In the genomic region with DNA sequence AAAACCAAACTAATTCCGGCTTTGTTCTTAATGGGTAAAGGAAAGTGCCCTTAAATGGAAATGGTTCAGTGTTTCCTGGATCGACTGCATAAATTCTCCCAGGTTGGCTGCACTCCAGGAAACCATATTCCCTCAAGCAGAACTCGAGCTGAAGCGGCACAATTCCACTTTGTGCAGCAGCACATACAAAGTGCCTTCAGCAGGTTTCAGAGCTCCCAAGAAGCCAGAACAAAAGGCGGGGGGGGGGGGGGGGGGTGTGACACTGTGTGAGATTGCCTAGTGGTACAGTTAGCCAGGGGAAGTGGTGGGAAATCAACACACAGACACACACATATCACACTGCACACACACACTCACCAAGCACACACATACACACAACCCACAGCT, we compare ENCODE assay signal across 8 mouse cellular contexts. TPM values are rescaled to one million over a fixed set of nuclear protein-coding genes. Genes with fewer than 3 reads are reported as not detected.
DNase-seq lines count a peak whose midpoint lies in the region; ATAC-seq and TF ChIP-seq lines count a peak whose summit lies in the region.

No protein-coding gene starts in this region.

- WGBS in heart, embryonic 12.5 days: 15% methylated on average over 5 of the region's 5 CpGs
- 4% methylated on average over 5 of the region's 5 CpGs for WGBS in kidney, postnatal 0 days
- WGBS in midbrain, embryonic 10.5 days: 33% methylated on average over 5 of the region's 5 CpGs

- no peaks in the 10 kb centered on the region for H3K9me3 ChIP-seq in heart, embryonic 12.5 days (replicated peaks)
- no peaks in the 10 kb centered on the region for H3K9me3 ChIP-seq in kidney, postnatal 0 days (replicated peaks; ENCODE audit: low read length)
- no peaks in the 10 kb centered on the region for H3K9me3 ChIP-seq in midbrain, embryonic 10.5 days (replicated peaks)

- peaks cover 26% of the 10 kb centered on the region for H3K4me1 ChIP-seq in heart, embryonic 12.5 days (replicated peaks)
- peaks cover 6% of the 10 kb centered on the region; the same call in 1 of the 2 replicates for H3K4me1 ChIP-seq in kidney, postnatal 0 days (replicated peaks; ENCODE audit: insufficient read depth, low read length)
- peaks cover 29% of the 10 kb centered on the region for H3K4me1 ChIP-seq in midbrain, embryonic 10.5 days

- no peak overlapping the region for H3K4me3 ChIP-seq in heart, embryonic 12.5 days
- H3K4me3 ChIP-seq in kidney, postnatal 0 days (replicated peaks; ENCODE audit: low read depth, low read length): no peak overlapping the region
- H3K4me3 ChIP-seq in midbrain, embryonic 10.5 days: no peak overlapping the region

- peak overlapping the region; percentile 2; the same call in 1 of the 2 replicates for H3K9ac ChIP-seq in heart, embryonic 12.5 days
- no peak overlapping the region for H3K9ac ChIP-seq in kidney, postnatal 0 days (ENCODE audit: low read depth, low read length)

- peak; percentile 54 for DNase-seq in layer of hippocampus, adult 11-12 months (ENCODE audit: low spot score)
- no peak for DNase-seq in layer of hippocampus, adult 9-10 months (ENCODE audit: low spot score)
- DNase-seq in adrenal gland, postnatal 25 days: peak; percentile 30
- peak; percentile 93 for DNase-seq in kidney, postnatal 0 days (ENCODE audit: low spot score)
- no peak for DNase-seq in midbrain, embryonic 10.5 days (ENCODE audit: low spot score)
- DNase-seq in thymus, postnatal 25 days: no peak
- no peak for DNase-seq in urinary bladder, postnatal 25 days (ENCODE audit: low spot score)

- no peaks in the 10 kb centered on the region for H3K27me3 ChIP-seq in heart, embryonic 12.5 days (replicated peaks)
- no peaks in the 10 kb centered on the region for H3K27me3 ChIP-seq in kidney, postnatal 0 days (ENCODE audit: insufficient read depth, low read length)
- H3K27me3 ChIP-seq in midbrain, embryonic 10.5 days (ENCODE audit: low read depth, poor library complexity, severe bottlenecking): peaks cover 21% of the 10 kb centered on the region

- ATAC-seq in heart, embryonic 12.5 days (ENCODE audit: insufficient number of reproducible peaks, low FRiP score): peak; percentile 55; the same call in 1 of the 2 replicates
- ATAC-seq in kidney, postnatal 0 days (replicated peaks; ENCODE audit: low FRiP score, low read depth): peak; percentile 84

- no peaks in the 10 kb centered on the region for H3K36me3 ChIP-seq in heart, embryonic 12.5 days
- no peaks in the 10 kb centered on the region for H3K36me3 ChIP-seq in kidney, postnatal 0 days (ENCODE audit: insufficient read depth, low read length)
- H3K36me3 ChIP-seq in midbrain, embryonic 10.5 days: no peaks in the 10 kb centered on the region

- H3K27ac ChIP-seq in heart, embryonic 12.5 days (ENCODE audit: poor library complexity, severe bottlenecking): peak overlapping the region; percentile 93
- H3K27ac ChIP-seq in kidney, postnatal 0 days: peak overlapping the region; percentile 80
- peak overlapping the region; percentile 63 for H3K27ac ChIP-seq in midbrain, embryonic 10.5 days (replicated peaks)

- H3K4me2 ChIP-seq in heart, embryonic 12.5 days: peak overlapping the region; percentile 32
- H3K4me2 ChIP-seq in kidney, postnatal 0 days (ENCODE audit: low read length): peak overlapping the region; percentile 45

- TF ChIP-seq CTCF in kidney, postnatal 0 days (IDR thresholded peaks at IDR 0.05; ENCODE audit: low read depth): no peak

RNA-seq across cellular contexts. Expression of a gene that starts 5.7 kb away (rescaled TPM):
- total RNA-seq in adrenal gland, postnatal 25 days (2021): 0.27 and 0.29 TPM in 2 replicates
- polyA plus RNA-seq in heart, embryonic 12.5 days (2016; fragmentation: Nextera tagmentation; extraction: Ambion mirVana): 8.7 and 9.8 TPM in 2 replicates
- 47.7 and 51.4 TPM in 2 replicates for polyA plus RNA-seq in kidney, postnatal 0 days (2015; fragmentation: Nextera tagmentation; extraction: Ambion mirVana)
- polyA plus RNA-seq in midbrain, embryonic 10.5 days (2016; fragmentation: Nextera tagmentation; extraction: Ambion mirVana): 0.40 and 1.1 TPM in 2 replicates

Comparison
In these comparisons a context has a peak if more than half of its experiments do, and no peak if none do; other contexts are left out.
1. DNase-seq: peak in layer of hippocampus, adult 11-12 months (single experiment), adrenal gland, postnatal 25 days (single experiment) and kidney, postnatal 0 days (single experiment); none in layer of hippocampus, adult 9-10 months (single experiment), midbrain, embryonic 10.5 days (single experiment), thymus, postnatal 25 days (single experiment) and urinary bladder, postnatal 25 days (single experiment).
2. Peak in every context shown above with its lines, with median percentiles within 50 percentile points of each other: H3K27ac ChIP-seq.